Mouse (Mus musculus): ENCODE data around the gene Kcnq1. TPM values are rescaled to one million over a fixed set of nuclear protein-coding genes. Genes with fewer than 3 reads are reported as not detected.
A peak's percentile ranks its signal among the peaks of the same experiment; 100 is the strongest.

Gene Kcnq1
- total RNA-seq, 2 experiments from 2014 or later = not detected

- ATAC-seq (replicated peaks; ENCODE audit: poor library complexity, severe bottlenecking) = no peak
Measured at GRCm38 (mm10) chr7:143169371-143169770, 63.2 kb downstream of the Kcnq1 start.

GRCm38 (mm10) chr7:143172914-143173547 is 66.9 kb downstream of the Kcnq1 start:
- peak; percentile 33 for ATAC-seq (replicated peaks; ENCODE audit: poor library complexity, severe bottlenecking)

GRCm38 (mm10) chr7:143174633-143175032 is 68.5 kb downstream of the Kcnq1 start:
- ATAC-seq (replicated peaks; ENCODE audit: poor library complexity, severe bottlenecking) = no peak

GRCm38 (mm10) chr7:143178831-143179230 is 72.7 kb downstream of the Kcnq1 start:
- ATAC-seq (replicated peaks; ENCODE audit: poor library complexity, severe bottlenecking) = no peak

- peak; percentile 98 for ATAC-seq (replicated peaks; ENCODE audit: poor library complexity, severe bottlenecking)
Measured at GRCm38 (mm10) chr7:143180761-143181160, 74.6 kb downstream of the Kcnq1 start.

- peak; percentile 50 for ATAC-seq (replicated peaks; ENCODE audit: poor library complexity, severe bottlenecking)
Measured at GRCm38 (mm10) chr7:143181311-143181710, 75.1 kb downstream of the Kcnq1 start.

GRCm38 (mm10) chr7:143185506-143185905 is 79.3 kb downstream of the Kcnq1 start:
- ATAC-seq (replicated peaks; ENCODE audit: poor library complexity, severe bottlenecking) = no peak

GRCm38 (mm10) chr7:143186378-143186777 is 80.2 kb downstream of the Kcnq1 start:
- ATAC-seq (replicated peaks; ENCODE audit: poor library complexity, severe bottlenecking) = no peak

- ATAC-seq (replicated peaks; ENCODE audit: poor library complexity, severe bottlenecking) = no peak
Measured at GRCm38 (mm10) chr7:143187181-143187580, 81.0 kb downstream of the Kcnq1 start.

- ATAC-seq (replicated peaks; ENCODE audit: poor library complexity, severe bottlenecking) = no peak
Measured at GRCm38 (mm10) chr7:143188589-143188988, 82.4 kb downstream of the Kcnq1 start.

GRCm38 (mm10) chr7:143189965-143190722 is 84.0 kb downstream of the Kcnq1 start:
- no peak for ATAC-seq (replicated peaks; ENCODE audit: poor library complexity, severe bottlenecking)

GRCm38 (mm10) chr7:143190911-143191310 is 84.7 kb downstream of the Kcnq1 start:
- no peak for ATAC-seq (replicated peaks; ENCODE audit: poor library complexity, severe bottlenecking)

GRCm38 (mm10) chr7:143192392-143192791 is 86.2 kb downstream of the Kcnq1 start:
- no peak for ATAC-seq (replicated peaks; ENCODE audit: poor library complexity, severe bottlenecking)

GRCm38 (mm10) chr7:143194064-143194463 is 87.9 kb downstream of the Kcnq1 start:
- no peak for ATAC-seq (replicated peaks; ENCODE audit: poor library complexity, severe bottlenecking)

GRCm38 (mm10) chr7:143197951-143198440 is 91.8 kb downstream of the Kcnq1 start:
- ATAC-seq (replicated peaks; ENCODE audit: poor library complexity, severe bottlenecking) = no peak

- no peak for ATAC-seq (replicated peaks; ENCODE audit: poor library complexity, severe bottlenecking)
Measured at GRCm38 (mm10) chr7:143198443-143198842, 92.3 kb downstream of the Kcnq1 start.

GRCm38 (mm10) chr7:143201255-143201654 is 95.1 kb downstream of the Kcnq1 start:
- no peak for ATAC-seq (replicated peaks; ENCODE audit: poor library complexity, severe bottlenecking)

GRCm38 (mm10) chr7:143203897-143204296 is 97.7 kb downstream of the Kcnq1 start:
- ATAC-seq (replicated peaks; ENCODE audit: poor library complexity, severe bottlenecking) = no peak

GRCm38 (mm10) chr7:143207044-143207443 is 100.9 kb downstream of the Kcnq1 start:
- ATAC-seq (replicated peaks; ENCODE audit: poor library complexity, severe bottlenecking) = peak; percentile 98

- no peak for ATAC-seq (replicated peaks; ENCODE audit: poor library complexity, severe bottlenecking)
Measured at GRCm38 (mm10) chr7:143210796-143211195, 104.6 kb downstream of the Kcnq1 start.

- ATAC-seq (replicated peaks; ENCODE audit: poor library complexity, severe bottlenecking) = no peak
Measured at GRCm38 (mm10) chr7:143251206-143251605, 145.0 kb downstream of the Kcnq1 start.
